In genomic region chr7:126194175-126194574, GRCm38 (mm10) we compare ENCODE assay signal across 31 mouse cellular contexts. TPM values are rescaled to one million over a fixed set of nuclear protein-coding genes. Genes with fewer than 3 reads are reported as not detected.
DNase-seq lines count a peak whose midpoint lies in the region; ATAC-seq and TF ChIP-seq lines count a peak whose summit lies in the region.
"Had no signal": no experiment of that assay in that cellular context is flagged by ENCODE, and none has a peak within 500 bp of the region (broad histone marks: within the 10 kb centered on the region; RNA-seq: fewer than 3 reads in every experiment).

No protein-coding gene starts in this region.

- no peak overlapping the region for H3K4me2 ChIP-seq in CH12.LX (ENCODE audit: insufficient read depth, low read depth, poor library complexity, severe bottlenecking)
- H3K4me2 ChIP-seq in hindbrain, postnatal 0 days (ENCODE audit: low read depth, low read length), result no peak overlapping the region
- H3K4me2 ChIP-seq: heart, embryonic 13.5 days; hindbrain, embryonic 15.5 days; intestine, embryonic 15.5 days; limb, embryonic 13.5 days; liver, embryonic 11.5 days; midbrain, embryonic 13.5 days had no signal

- TF ChIP-seq EP300 in CH12.LX (IDR thresholded peaks at IDR 0.05; ENCODE audit: low read length), result no peak

- H3K27me3 ChIP-seq in CH12.LX (replicated peaks), result no peaks in the 10 kb centered on the region
- no peaks in the 10 kb centered on the region for H3K27me3 ChIP-seq in hindbrain, postnatal 0 days (ENCODE audit: insufficient read depth, low read length)
- H3K27me3 ChIP-seq: heart, embryonic 13.5 days; hindbrain, embryonic 15.5 days; intestine, embryonic 15.5 days; limb, embryonic 13.5 days; midbrain, embryonic 13.5 days had no signal

- WGBS in hindbrain, postnatal 0 days, result 93% methylated on average over 1 of the region's 1 CpGs

- H3K79me2 ChIP-seq in CH12.LX (replicated peaks; ENCODE audit: control insufficient read depth, extremely low read depth, insufficient read depth, poor library complexity, severe bottlenecking), result peaks cover 90% of the 10 kb centered on the region

- dilution Hi-C loops in CH12.LX (cut with MboI; ENCODE audit: extremely low pct_ligation_motif_present, extremely low pct_unique_long_range_greater_than_20kb, low sequenced_read_pairs), result no loop called here

- H3K4me3 ChIP-seq in CH12.LX (replicated peaks in 1 of 3; ENCODE audit: low read depth in 2 of 3, low read length in 2 of 3, poor library complexity in 1 of 3), result no peak overlapping the region
- H3K4me3 ChIP-seq in hindbrain, postnatal 0 days (ENCODE audit: low read length), result no peak overlapping the region
- H3K4me3 ChIP-seq: erythroblast, embryonic 14.5 days; gastrocnemius, adult 2 months; heart, adult 2 months; heart, embryonic 13.5 days; hindbrain, embryonic 10.5 days; hindbrain, embryonic 15.5 days; intestine, embryonic 15.5 days; layer of hippocampus, adult 2 months; limb, embryonic 13.5 days; midbrain, embryonic 13.5 days had no signal

- no peak for TF ChIP-seq RAD21 in CH12.LX (IDR thresholded peaks at IDR 0.05; ENCODE audit: low read depth, low read length)

- TF ChIP-seq CTCF in CH12.LX (conservative IDR thresholded peaks at IDR 0.05 in 1 of 2, IDR thresholded peaks at IDR 0.05 in 1 of 2; ENCODE audit: low read depth in 2 of 2, low read length in 2 of 2), result no peak
- TF ChIP-seq CTCF in hindbrain, postnatal 0 days (IDR thresholded peaks at IDR 0.05; ENCODE audit: low read depth), result no peak

- peak; percentile 94 for ATAC-seq in granulocyte monocyte progenitor cell, adult 5-6 weeks (replicated peaks; ENCODE audit: poor library complexity, severe bottlenecking)
- peak; percentile 79; the same call in 1 of the 2 replicates for ATAC-seq in monocyte, adult 5-6 weeks (replicated peaks; ENCODE audit: insufficient number of reproducible peaks, low FRiP score, low TSS enrichment, poor library complexity, severe bottlenecking)
- no peak for ATAC-seq in hindbrain, postnatal 0 days
- ATAC-seq: forebrain, embryonic 16.5 days; intestine, embryonic 15.5 days; midbrain, embryonic 13.5 days had no signal

- peaks cover 4 to 61% of the 10 kb centered on the region in 2 experiments for H3K36me3 ChIP-seq in CH12.LX (replicated peaks in 1 of 2; ENCODE audit: control insufficient read depth in 1 of 2, insufficient read depth in 1 of 2, low read length in 1 of 2)
- no peaks in the 10 kb centered on the region for H3K36me3 ChIP-seq in hindbrain, postnatal 0 days (ENCODE audit: insufficient read depth, low read length)
- H3K36me3 ChIP-seq: intestine, embryonic 15.5 days; midbrain, embryonic 13.5 days had no signal

- no peak overlapping the region for H3K27ac ChIP-seq in CH12.LX (ENCODE audit: insufficient read depth, low read depth)
- no peak overlapping the region for H3K27ac ChIP-seq in hindbrain, postnatal 0 days
- H3K27ac ChIP-seq: gastrocnemius, adult 2 months; heart, adult 2 months; heart, embryonic 13.5 days; hindbrain, embryonic 10.5 days; hindbrain, embryonic 15.5 days; intestine, embryonic 15.5 days; layer of hippocampus, adult 2 months; limb, embryonic 13.5 days; midbrain, embryonic 13.5 days had no signal

- no peak for TF ChIP-seq POLR2A in CH12.LX (IDR thresholded peaks at IDR 0.05; ENCODE audit: low read depth, low read length)

- in situ Hi-C loops in CH12.LX (cut with MboI; ENCODE audit: low pct_ligation_motif_present, low pct_unique_long_range_greater_than_20kb, low sequenced_read_pairs), result no loop called here

- peak; percentile 33 for DNase-seq in A20 (ENCODE audit: low read depth, low spot score)
- DNase-seq in CH12.LX (ENCODE audit: extremely low read depth), result peak; percentile 25
- no peak for DNase-seq in hindbrain, postnatal 0 days (ENCODE audit: low spot score)
- no peak for DNase-seq in kidney, postnatal 10 days
- DNase-seq in right cerebral cortex, adult 18-20 months, result no peak
- no peak for DNase-seq in cerebellum, postnatal 10 days
- DNase-seq: adrenal gland, adult 8-10 months; cerebellum, adult 11-12 months; cerebellum, adult 9-11 months; gastrocnemius, adult 2 months; gastrocnemius, postnatal 36 days; heart, adult 2 months; heart, postnatal 10 days; kidney, adult 9 months; kidney, postnatal 25 days; lung, adult 2 months; lung, postnatal 36 days; right cerebral cortex, postnatal 4 days; thymus, postnatal 14 days had no signal

- H3K9me3 ChIP-seq in CH12.LX (replicated peaks; ENCODE audit: low read length), result peaks cover 9% of the 10 kb centered on the region
- H3K9me3 ChIP-seq in hindbrain, postnatal 0 days (ENCODE audit: low read length), result no peaks in the 10 kb centered on the region
- H3K9me3 ChIP-seq: heart, embryonic 13.5 days; hindbrain, embryonic 15.5 days; intestine, embryonic 15.5 days; limb, embryonic 13.5 days; midbrain, embryonic 13.5 days had no signal

- H3K4me1 ChIP-seq in CH12.LX (ENCODE audit: control insufficient read depth in 1 of 2, insufficient read depth in 2 of 2), result peaks cover 10 to 51% of the 10 kb centered on the region in 2 experiments
- H3K4me1 ChIP-seq in hindbrain, postnatal 0 days (ENCODE audit: insufficient read depth, low read length), result no peaks in the 10 kb centered on the region
- H3K4me1 ChIP-seq: intestine, embryonic 15.5 days had no signal

- no peak overlapping the region for H3K9ac ChIP-seq in CH12.LX (ENCODE audit: insufficient read depth, low read depth)
- H3K9ac ChIP-seq in hindbrain, postnatal 0 days (replicated peaks; ENCODE audit: low read length), result no peak overlapping the region
- H3K9ac ChIP-seq: heart, embryonic 13.5 days; hindbrain, embryonic 15.5 days; intestine, embryonic 15.5 days; limb, embryonic 13.5 days; midbrain, embryonic 13.5 days had no signal

TF ChIP-seq in CH12.LX, 34 proteins besides CTCF, POLR2A, EP300 and RAD21:
- no peak for TF ChIP-seq ZKSCAN1 (IDR thresholded peaks at IDR 0.05; ENCODE audit: borderline replicate concordance, low read depth, low read length)
- peak; percentile 47; the same call in 1 of the 2 replicates for TF ChIP-seq JUND (conservative IDR thresholded peaks at IDR 0.05; ENCODE audit: low read depth, low read length)
- no peak for TF ChIP-seq USF2 (conservative IDR thresholded peaks at IDR 0.05; ENCODE audit: low read depth, low read length)
- no peak for TF ChIP-seq MEF2A (IDR thresholded peaks at IDR 0.05; ENCODE audit: borderline replicate concordance, low read depth, low read length)
- no peak for TF ChIP-seq TCF12 (IDR thresholded peaks at IDR 0.05; ENCODE audit: low read depth, low read length)
- TF ChIP-seq JUN (IDR thresholded peaks at IDR 0.05; ENCODE audit: insufficient read depth, low read depth, low read length), result peak; percentile 74
- no peak for TF ChIP-seq MXI1 (IDR thresholded peaks at IDR 0.05; ENCODE audit: low read depth, low read length)

RNA-seq across cellular contexts. Expression of gene Xpo6, which starts 6.1 kb away (rescaled TPM):
- total RNA-seq in CH12.LX (2012; rRNA removed) (79.1 and 81.6 TPM in 2 replicates), CH12.LX (2014; rRNA removed) (49.9 and 53.7 TPM in 2 replicates)
- 106 and 149 TPM in 2 replicates for polyA plus RNA-seq in CH12.LX (2012; ENCODE audit: insufficient read length, low read depth)
- total RNA-seq in granulocyte monocyte progenitor cell, adult 5-6 weeks (2014; fragmentation: Nextera tagmentation), result 143 and 157 TPM in 2 replicates
- total RNA-seq in granulocyte monocyte progenitor cell, adult 5-6 weeks (2017), result 30.7 and 47.1 TPM in 2 replicates
- total RNA-seq in monocyte, adult 5-6 weeks (2017), result 62.9 to 79.9 TPM (median 73.8 TPM) in 3 replicates
- total RNA-seq in hindbrain, postnatal 0 days (2014; rRNA removed), result 124 and 147 TPM in 2 replicates
- polyA plus RNA-seq in hindbrain, postnatal 0 days (2015; fragmentation: Nextera tagmentation; extraction: Ambion mirVana), result 41.8 and 45.4 TPM in 2 replicates

Comparison
In these comparisons a context has a peak if more than half of its experiments do, and no peak if none do; other contexts are left out.
1. DNase-seq: peak in A20 (single experiment) and CH12.LX (single experiment); none in hindbrain, postnatal 0 days (single experiment), kidney, postnatal 10 days (single experiment), right cerebral cortex, adult 18-20 months (single experiment) and cerebellum, postnatal 10 days (0 of 2).